Mouse (Mus musculus): ENCODE results near the gene Akap13.

- TF ChIP-seq CTCF (IDR thresholded peaks at IDR 0.05; ENCODE audit: low read depth, low read length) (no peak), POLR2A (IDR thresholded peaks at IDR 0.05; ENCODE audit: extremely low read depth, insufficient read depth, low read length) (no peak)
These were observed 185.3 kb downstream of the Akap13 start for GRCm38 (mm10) chr7:75640671-75641070.
